Mouse (Mus musculus) erythroblast, embryonic 14.5 days (primary cell): Measurements from ENCODE around the gene Grid1.

Experiments used
- GATA1 ChIP-seq: IDR thresholded peaks from 2 replicates; pipeline ENCODE4 v1.6.1; 2012; ENCODE audit warnings: low read length, inconsistent platforms, mixed read lengths
- TAL1 ChIP-seq: IDR thresholded peaks from 3 replicates; pipeline ENCODE4 v1.6.1; 2012; ENCODE audit warnings: low read length, inconsistent platforms, mixed read lengths

DNA sequence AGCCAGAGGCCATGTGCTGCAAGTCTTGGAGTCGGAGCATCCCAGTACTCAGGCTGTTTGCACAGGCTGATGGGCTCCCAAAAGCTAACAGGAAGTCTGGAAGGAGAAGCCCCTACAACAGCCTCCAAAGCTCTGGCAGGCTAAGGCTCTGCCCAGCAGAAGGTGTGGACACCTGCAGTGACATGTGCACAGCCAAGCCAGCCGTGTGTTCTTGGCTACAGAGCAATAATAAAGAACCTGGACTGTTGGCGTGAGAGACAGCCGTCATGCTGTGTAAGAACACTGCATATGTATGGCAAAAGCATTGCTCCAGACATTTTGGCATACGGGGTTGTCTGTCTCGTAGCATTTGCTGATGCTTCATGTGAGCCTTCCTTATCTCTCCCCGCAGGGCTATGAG, 319.9 kb downstream of the Grid1 start:
- TF ChIP-seq GATA1 (no peak), TAL1 (no peak)
